Mouse (Mus musculus): ENCODE measurements around the gene Sympk.
"Not testable (repeated sequence)": the region's sequence is repeated elsewhere in the genome, so short reads cannot be mapped to it uniquely, and the experiment has no call there.

Gene Sympk

DNA sequence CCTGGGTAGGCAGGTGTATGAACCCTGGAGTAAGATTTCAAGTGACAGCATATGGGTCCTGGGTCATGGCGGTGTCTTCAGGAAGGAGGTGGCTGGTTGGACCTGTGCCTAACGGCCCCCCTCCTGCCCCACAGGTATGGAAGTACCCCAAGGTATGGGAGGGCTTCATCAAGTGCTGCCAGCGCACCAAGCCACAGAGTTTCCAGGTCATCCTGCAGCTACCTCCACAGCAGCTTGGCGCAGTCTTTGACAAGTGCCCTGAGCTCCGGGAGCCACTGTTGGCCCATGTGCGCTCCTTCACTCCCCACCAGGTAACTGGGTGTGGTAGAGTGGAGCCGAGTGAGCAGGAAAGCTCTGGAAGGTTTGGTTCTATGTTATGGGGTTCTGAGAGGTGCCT is 29.0 kb downstream of the Sympk start:
- DNase-seq, result no peak

DNA sequence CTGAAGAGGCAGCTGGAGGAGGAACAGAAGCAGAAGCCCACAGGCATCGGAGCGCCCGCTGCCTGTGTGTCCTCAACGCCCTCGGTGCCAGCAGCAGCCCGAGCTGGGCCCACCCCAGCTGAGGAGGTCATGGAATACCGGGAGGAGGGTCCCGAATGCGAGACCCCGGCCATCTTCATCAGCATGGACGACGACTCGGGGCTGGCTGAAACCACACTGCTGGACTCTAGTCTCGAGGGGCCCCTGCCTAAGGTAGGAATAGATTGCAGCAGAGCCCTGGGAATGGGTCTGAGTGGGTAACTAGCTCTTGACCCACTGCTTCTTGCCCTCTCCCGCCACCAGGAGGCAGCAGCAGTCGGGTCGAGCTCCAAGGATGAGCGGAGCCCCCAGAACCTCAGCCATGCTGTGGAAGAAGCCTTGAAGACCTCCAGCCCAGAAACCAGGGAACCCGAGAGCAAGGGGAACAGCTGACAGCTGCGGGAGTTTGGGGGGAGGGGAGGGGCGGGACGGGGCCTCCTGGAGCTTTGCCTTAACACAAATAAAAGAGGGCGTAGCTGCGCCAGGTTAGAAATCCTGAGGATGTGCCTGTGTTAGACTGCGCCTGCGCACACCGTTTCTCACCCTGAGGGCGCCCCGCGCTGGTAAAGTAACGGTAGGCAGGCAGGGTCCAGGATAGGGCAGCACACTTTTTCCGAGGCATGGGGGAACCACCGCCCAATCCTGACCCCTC is 30.0 kb downstream of the Sympk start, which contains the start of gene Rsph6a:
Gene Rsph6a, plus strand, starts transcription at position 644 of the 730 bp plus-strand sequence.
- peak; percentile 57 to 68 for DNase-seq

DNA sequence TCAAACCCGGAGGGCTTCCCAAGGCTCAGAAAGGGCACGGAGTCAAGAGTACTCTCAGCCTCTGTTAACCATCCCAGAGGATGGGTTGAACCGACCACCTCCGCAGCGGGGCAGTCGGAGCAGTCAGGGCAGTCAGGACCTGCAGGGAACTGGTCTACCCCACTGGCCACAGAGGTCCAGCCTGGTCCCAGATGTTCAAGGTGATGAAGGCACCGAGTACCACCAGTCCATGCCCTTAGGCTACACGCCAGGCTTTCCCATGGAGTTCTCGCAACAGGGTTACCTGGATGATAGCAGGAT is 30.6 kb downstream of the Sympk start:
- no peak for DNase-seq

- DNase-seq, result no peak
These were observed 30.9 kb downstream of the Sympk start for GRCm38 (mm10) chr7:19055108-19055507.

- DNase-seq, result no peak
These were observed 33.2 kb downstream of the Sympk start for GRCm38 (mm10) chr7:19057405-19057804.

DNA sequence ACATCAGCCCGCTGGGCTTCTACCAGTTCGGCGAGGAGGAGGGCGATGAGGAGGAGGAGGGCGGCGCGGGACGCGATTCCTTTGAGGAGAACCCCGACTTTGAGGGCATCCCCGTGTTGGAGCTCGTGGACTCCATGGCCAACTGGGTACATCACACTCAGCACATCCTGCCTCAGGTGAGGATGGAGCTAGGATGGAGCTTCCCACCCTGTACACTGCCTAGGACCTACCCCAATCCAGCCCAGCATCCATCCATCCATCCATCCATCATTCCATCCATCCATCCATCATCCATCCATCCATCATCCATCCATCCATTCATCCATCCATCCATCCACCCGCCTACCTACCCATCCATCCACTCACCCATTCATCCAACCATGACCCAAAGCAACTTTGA is 41.7 kb downstream of the Sympk start:
- no peak for DNase-seq

- DNase-seq, result no peak
These were observed 42.9 kb downstream of the Sympk start for GRCm38 (mm10) chr7:19067063-19067462.

DNA sequence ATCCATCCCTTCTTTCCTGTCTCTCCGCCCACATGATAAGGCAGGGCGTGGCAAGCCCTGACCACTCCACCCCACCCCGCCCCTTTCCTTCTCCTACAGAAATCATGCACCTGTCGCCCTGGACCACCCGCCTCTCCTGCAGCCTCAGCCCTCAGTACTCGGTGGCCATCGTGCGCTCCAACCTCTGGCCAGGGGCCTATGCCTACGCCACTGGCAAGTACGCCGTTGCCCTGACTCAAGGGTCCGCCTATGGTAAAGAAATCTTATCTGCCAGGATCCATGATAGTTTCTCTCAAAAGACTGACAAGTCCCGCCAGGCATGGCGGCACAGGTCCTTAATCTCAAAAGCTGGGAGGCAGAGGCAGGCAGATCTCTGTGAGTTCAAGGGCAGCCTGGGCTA is 43.8 kb downstream of the Sympk start:
- no peak for DNase-seq

DNA sequence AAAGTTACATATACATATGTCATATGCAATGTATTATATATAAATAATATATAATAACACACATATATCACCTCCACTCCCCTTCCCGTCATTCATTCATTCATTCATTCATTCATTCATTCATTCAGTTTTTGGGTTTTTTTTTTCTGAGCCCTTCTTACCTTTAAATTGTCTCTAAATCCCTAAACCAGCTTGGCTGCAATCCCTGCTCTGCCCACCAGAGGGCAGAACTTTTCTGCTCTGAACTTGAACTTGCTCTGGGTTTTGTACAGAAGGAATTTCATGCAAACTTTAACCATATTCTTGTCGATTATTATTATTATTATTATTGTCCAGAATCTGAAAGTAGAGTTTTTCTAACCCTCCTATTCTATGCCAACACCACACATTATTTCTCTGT is 44.5 kb downstream of the Sympk start:
- peak; percentile 74 to 83 for DNase-seq

- peak in 1 of 2 experiments; percentile 30 for DNase-seq
These were observed 45.3 kb downstream of the Sympk start for GRCm38 (mm10) chr7:19069500-19069899.

- DNase-seq, result not testable (repeated sequence)
These were observed 46.8 kb downstream of the Sympk start for GRCm38 (mm10) chr7:19071024-19071423.

DNA sequence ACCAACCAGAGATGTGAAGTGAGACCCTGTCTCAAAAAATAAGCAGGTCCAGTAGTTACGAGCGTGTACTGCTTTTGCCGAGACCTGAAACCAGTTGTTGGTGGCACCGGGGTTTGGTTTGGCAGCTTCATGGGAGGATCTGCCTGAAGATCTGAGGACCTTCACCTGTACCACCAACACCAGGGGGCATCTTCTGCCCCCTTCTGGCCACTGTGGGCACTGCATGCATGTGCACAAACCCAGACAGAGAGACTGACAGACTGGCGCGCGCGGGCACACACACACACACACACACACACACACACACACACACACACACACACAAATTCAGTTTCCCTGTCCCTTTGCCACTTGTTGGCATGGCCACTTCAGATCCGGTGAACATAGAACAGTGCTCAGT is 49.3 kb downstream of the Sympk start:
- DNase-seq, result peak; percentile 54 to 72

- DNase-seq, result no peak
These were observed 50.3 kb downstream of the Sympk start for GRCm38 (mm10) chr7:19074494-19074893.

- no peak for DNase-seq
These were observed 51.1 kb downstream of the Sympk start for GRCm38 (mm10) chr7:19075231-19075630.

GRCm38 (mm10) chr7:19075723-19076585 is 51.8 kb downstream of the Sympk start, which contains the start of gene Dmwd:
Gene Dmwd, plus strand, starts transcription at chr7:19076227.
- peak; percentile 89 to 93 for DNase-seq

GRCm38 (mm10) chr7:19076586-19076991 is 52.4 kb downstream of the Sympk start:
- DNase-seq, result peak; percentile 55 to 57

GRCm38 (mm10) chr7:19077761-19078160 is 53.6 kb downstream of the Sympk start:
- DNase-seq, result no peak

- DNase-seq, result no peak
These were observed 54.6 kb downstream of the Sympk start for GRCm38 (mm10) chr7:19078732-19079131.

- no peak for DNase-seq
These were observed 56.3 kb downstream of the Sympk start for GRCm38 (mm10) chr7:19080451-19080950.

- no peak for DNase-seq
These were observed 58.0 kb downstream of the Sympk start for GRCm38 (mm10) chr7:19082171-19082570.

DNA sequence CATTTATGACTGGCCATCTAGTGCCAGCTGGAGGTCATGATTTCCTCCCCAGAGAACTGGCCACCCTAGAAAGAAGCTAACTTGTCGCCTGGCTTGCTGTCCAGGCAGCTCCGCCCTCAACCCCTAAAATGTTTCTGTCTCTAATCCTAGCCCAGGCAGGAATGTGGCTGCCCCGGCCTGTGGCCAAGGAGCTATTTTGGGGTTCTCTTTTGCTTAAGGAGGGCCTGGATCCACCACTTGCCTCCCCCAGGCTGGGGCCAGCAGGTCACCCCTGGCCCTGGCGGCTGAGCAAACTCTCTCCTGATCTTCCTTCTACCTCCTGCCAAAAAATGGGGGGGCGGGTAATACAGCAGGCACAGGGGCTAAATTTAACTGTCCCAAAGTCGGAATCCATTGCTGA is 58.9 kb downstream of the Sympk start:
- no peak for DNase-seq

GRCm38 (mm10) chr7:19083701-19084100 is 59.5 kb downstream of the Sympk start, which contains the start of gene Dmpk:
Gene Dmpk, plus strand, starts transcription at chr7:19083849.
- DNase-seq, result no peak

DNA sequence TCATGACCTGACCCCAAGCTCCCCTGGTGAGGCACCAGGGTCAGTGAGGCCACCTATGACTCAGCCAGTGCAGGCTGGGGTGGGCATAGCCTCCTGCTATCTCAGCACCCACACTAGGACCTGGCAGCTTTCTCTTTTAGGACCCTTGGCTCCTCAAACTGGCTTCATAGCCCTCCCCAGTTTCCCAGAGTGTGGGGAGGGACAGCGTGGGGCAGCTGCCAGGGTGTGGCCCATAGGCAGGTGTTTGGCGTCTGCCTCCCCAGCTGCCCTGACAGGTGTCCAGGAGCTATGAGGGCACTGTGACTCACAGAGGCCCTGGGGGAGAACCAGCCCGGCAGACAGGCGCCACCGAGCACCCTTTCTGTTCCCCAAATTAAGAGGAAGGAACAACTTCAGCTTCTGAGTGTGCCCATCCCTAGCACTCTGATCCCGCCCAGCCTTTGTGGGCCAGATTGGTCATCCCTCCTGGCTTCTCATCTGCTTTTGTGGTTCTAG is 60.1 kb downstream of the Sympk start:
- DNase-seq, result no peak

Data from cerebellum, postnatal 25 days (tissue).